Mouse (Mus musculus) spleen, postnatal 36 days (tissue): Measurements from ENCODE around the gene Ccser1.

ENCODE experiments used
- DNase-seq, 2 experiments: peaks; one replicate each; pipeline ENCODE4 v3.0.0; 2022; ENCODE audit warnings: low spot score in 2 of 2, mixed read lengths in 1 of 2

The Ccser1 gene

DNA sequence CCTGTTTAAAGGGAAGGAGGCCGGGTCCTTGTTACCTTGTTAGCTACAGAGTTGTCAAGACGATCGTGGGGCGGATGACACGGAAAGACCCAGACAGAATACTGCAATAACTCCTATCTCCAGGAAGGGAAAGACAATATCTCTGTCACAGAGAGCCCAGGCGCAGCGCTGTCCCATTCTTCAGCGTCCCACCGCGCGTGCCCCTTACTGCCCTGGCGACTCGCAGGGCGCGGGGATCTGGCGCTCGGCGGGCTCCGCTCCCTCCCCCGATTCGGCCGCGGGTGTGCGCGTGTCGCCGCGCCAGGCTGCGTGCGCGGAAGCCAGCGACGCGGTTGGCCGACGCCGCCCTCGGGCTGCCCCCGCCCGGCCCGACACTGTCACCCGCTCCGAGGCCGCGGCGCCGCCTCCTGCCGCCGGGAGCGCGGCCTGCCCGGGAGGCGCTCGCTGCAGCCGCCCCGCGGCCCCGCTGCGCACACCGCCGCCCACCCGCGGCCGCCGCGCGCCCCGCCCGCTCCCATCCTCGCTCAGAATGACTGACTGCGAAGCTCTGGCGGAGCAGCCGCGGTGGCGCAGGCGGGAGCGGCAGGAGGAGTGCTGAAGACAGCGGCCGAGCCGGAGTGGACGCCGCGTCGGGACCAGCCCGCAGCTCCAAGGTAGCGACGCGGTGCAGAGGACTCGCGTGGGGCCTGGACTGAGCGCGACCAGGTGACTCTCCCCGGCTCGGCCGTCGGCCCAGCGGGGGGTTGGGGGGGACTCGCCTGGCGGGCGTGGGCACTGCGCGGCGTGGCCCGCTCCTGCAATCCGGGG, at the start of gene Ccser1:
TSS of gene Ccser1 (plus strand) at position 376 of the 807 bp plus-strand sequence.
- peak; percentile 27 to 41 for DNase-seq

GRCm38 (mm10) chr6:61136436-61136835, 43.7 kb upstream of the Ccser1 start:
- DNase-seq: no peak

GRCm38 (mm10) chr6:61143031-61143430, 37.1 kb upstream of the Ccser1 start:
- DNase-seq: no peak

DNA sequence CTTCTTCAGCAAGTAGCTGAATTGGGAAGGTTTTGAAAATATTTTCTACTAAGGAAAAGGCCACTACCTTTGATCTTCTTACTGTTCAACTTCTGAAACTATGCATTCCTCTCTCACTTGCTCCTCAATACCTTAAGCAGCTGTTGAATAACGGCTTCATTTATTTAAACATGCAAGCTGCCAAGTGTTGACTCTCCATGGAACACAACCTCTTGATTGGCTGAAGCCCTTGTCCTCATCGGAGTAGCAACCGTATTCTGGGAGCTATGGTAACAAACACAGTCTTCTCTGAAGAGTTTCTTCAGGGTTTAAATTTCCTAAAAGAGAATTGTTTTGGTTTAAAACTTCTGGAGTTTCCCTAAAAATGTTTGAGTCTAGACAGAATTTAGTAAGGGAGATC, 27.2 kb upstream of the Ccser1 start:
- DNase-seq: no peak

DNA sequence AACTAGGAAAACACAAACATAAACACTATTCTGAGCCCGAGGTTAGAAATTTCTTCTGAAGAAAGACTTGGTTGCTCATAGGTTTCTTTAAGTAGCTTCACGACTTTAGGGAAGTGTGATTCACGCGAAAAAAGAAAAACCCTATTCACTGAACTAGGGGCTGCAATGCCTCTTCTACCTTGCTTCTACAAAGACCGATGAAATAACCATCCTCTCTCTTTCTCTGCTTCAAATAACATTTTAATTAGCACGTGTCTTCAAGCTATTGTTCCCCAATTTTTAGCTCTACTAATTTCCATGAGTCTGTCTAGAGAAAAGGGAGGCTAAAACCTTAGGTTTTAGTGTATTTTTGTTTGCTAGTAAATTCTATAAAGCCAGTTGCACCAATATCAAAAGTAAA, 25.5 kb upstream of the Ccser1 start:
- no peak for DNase-seq

DNA sequence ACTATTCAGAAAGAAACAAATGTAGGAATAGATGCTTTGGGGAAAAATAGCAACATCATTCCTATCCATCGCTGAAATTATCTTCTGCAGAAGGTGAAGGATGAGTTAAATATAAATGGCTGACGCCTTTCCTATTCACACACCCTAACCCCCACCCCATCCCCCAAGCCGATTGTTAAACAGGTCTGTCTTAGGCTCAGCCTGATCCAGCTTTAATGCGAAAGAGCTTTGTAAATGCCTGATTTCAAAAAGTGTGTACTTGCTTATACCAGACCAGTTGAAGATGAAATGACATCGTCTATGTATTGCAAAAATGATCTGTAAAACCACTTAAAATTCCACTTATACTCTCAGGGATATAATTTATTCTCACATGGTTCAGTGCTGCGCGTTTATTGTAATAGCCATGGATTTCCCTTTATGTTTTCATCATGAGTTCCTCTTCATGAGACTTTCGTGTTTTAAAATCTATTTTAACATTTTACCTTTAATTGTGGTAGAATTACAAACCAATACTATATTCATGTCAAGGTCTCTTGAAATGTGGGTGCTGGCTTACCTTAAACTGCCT, 25.0 kb upstream of the Ccser1 start:
- DNase-seq: no peak

GRCm38 (mm10) chr6:61155718-61156117, 24.4 kb upstream of the Ccser1 start:
- DNase-seq: no peak

DNA sequence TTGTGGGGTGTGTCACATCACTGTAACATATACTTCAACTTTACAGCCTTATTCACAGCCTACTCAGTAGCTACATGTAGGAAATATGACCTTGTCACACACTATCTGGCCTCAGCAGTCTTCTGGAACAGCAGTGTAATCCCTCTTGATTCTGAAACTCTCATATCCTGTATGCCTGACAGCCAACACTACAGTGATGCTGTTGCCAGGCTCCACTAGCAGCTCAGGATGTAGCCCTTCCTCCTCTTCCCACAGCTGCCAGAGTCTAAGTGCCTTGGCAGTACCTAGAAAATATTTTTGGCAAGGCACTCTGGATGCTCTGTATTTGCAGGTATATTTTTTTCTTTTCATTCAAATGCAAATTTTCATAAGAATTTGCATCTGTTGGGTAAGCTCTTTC, 18.0 kb upstream of the Ccser1 start:
- DNase-seq: no peak

DNA sequence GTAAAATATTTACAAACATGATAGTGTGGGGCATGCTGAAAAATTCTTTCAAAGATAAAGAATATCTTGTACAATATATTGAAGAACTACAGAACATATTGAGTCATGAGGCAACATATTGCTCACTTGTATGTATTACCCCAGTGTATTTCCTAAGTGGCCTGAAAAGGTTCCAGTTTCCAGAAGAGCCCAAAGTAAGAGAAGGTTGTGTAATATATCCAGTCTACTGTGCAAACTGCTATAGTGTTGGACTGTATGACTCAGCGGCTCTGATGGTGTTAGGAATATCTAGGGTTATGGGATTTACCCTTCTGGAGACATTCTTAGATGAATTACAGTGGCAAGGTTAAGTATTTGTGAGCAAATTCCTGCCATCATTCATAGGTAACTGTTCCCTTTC, 13.2 kb upstream of the Ccser1 start:
- no peak for DNase-seq

DNA sequence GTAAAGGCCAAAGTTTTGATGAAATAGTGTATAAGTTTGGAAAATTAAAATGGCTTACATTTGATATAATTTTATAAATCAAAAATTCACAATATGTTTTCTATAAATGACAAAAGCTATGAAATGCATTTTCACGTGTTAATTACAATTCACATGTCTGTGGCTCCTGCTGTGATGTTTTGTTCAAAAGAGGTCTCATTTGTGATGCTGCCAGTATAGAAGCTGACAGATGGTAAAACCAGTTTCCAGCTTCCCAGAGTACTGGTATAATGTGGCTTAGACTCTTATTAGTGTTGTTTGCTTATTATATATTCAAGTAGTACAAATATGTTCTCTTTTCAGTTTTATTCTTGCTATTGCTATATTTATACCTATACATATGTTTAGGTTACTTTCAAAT, 4.0 kb upstream of the Ccser1 start:
- no peak for DNase-seq

- no peak for DNase-seq
These were observed 2.6 kb upstream of the Ccser1 start for GRCm38 (mm10) chr6:61177476-61177875.

- no peak for DNase-seq
These were observed 529 bp upstream of the Ccser1 start for GRCm38 (mm10) chr6:61179641-61179948.

- peak in 1 of 2 experiments; percentile 1 for DNase-seq
These were observed 650 bp downstream of the Ccser1 start for GRCm38 (mm10) chr6:61180756-61181191.

GRCm38 (mm10) chr6:61189029-61189428, 8.9 kb downstream of the Ccser1 start:
- DNase-seq: no peak

GRCm38 (mm10) chr6:61191597-61192386, 11.7 kb downstream of the Ccser1 start:
- DNase-seq: no peak

- DNase-seq: no peak
These were observed 23.2 kb downstream of the Ccser1 start for GRCm38 (mm10) chr6:61203344-61203743.

- no peak for DNase-seq
These were observed 25.9 kb downstream of the Ccser1 start for GRCm38 (mm10) chr6:61206042-61206441.

- no peak for DNase-seq
These were observed 26.5 kb downstream of the Ccser1 start for GRCm38 (mm10) chr6:61206619-61207018.

GRCm38 (mm10) chr6:61210061-61210737, 30.1 kb downstream of the Ccser1 start:
- no peak for DNase-seq

DNA sequence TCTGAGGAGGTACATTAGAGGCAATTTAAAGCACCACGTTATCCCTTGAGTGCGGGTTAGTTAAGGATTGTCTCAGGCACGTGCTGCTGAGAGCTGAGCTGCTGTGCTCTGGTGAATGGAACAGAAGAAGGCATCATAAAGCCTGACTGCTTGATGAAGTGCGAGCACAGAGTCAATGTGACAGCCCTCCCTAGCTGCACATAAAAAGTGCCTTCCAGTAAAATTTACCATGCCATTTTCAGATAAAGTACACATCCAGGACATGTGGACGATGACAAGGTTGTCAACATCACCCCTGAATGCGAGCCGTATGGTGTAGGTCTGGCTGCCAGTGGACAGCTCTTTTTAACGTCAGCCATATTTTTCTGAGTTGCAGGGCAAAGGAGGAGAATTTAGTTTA, 35.6 kb downstream of the Ccser1 start:
- no peak for DNase-seq

- DNase-seq: no peak
These were observed 36.4 kb downstream of the Ccser1 start for GRCm38 (mm10) chr6:61216514-61216913.

- DNase-seq: no peak
These were observed 37.6 kb downstream of the Ccser1 start for GRCm38 (mm10) chr6:61217717-61218116.
